19 mouse cellular contexts compared by ENCODE assay signal in genomic region chr6:120079547-120079946, GRCm38 (mm10). TPM values are rescaled to one million over a fixed set of nuclear protein-coding genes. Genes with fewer than 3 reads are reported as not detected.
"Had no signal": no experiment of that assay in that cellular context is flagged by ENCODE, and none has a peak within 500 bp of the region (broad histone marks: within the 10 kb centered on the region; RNA-seq: fewer than 3 reads in every experiment).

No protein-coding gene starts in this region.

- DNase-seq: lung, adult 18-20 months; lung, embryonic 14.5 days; lung, postnatal 10 days; lung, postnatal 4 days; midbrain, embryonic 14.5 days; retina, postnatal 1 day; right cerebral cortex, adult 18-20 months; right cerebral cortex, postnatal 14 days; thymus, postnatal 14 days; thymus, postnatal 36 days had no signal

- H3K36me3 ChIP-seq: midbrain, embryonic 10.5 days; midbrain, embryonic 12.5 days; neural tube, embryonic 13.5 days; neural tube, embryonic 15.5 days; stomach, embryonic 15.5 days had no signal

- H3K4me1 ChIP-seq: midbrain, embryonic 10.5 days; midbrain, embryonic 12.5 days; neural tube, embryonic 13.5 days; neural tube, embryonic 15.5 days; stomach, embryonic 15.5 days had no signal

- H3K27me3 ChIP-seq: midbrain, embryonic 12.5 days; neural tube, embryonic 13.5 days; neural tube, embryonic 15.5 days; stomach, embryonic 15.5 days had no signal

- H3K4me3 ChIP-seq: midbrain, embryonic 10.5 days; midbrain, embryonic 12.5 days; myocyte; neural tube, embryonic 13.5 days; neural tube, embryonic 15.5 days; stomach, embryonic 15.5 days had no signal

- H3K27ac ChIP-seq: midbrain, embryonic 10.5 days; midbrain, embryonic 12.5 days; neural tube, embryonic 13.5 days; neural tube, embryonic 15.5 days; stomach, embryonic 15.5 days; stomach, postnatal 0 days had no signal

RNA-seq across cellular contexts. Expression of gene Ninj2, which starts 13.6 kb away (rescaled TPM):
- polyA plus RNA-seq: midbrain, embryonic 10.5 days; midbrain, embryonic 12.5 days; midbrain, embryonic 14.5 days; midbrain, embryonic 16.5 days; neural tube, embryonic 11.5 days; neural tube, embryonic 13.5 days; stomach, embryonic 15.5 days; stomach, postnatal 0 days had no signal
